Mouse (Mus musculus): Measurements from ENCODE around the gene Oprd1. TPM values are rescaled to one million over a fixed set of nuclear protein-coding genes. Genes with fewer than 3 reads are reported as not detected.

Oprd1 gene
- 0.65 and 0.91 TPM in 2 replicates for polyA plus RNA-seq (2012; rRNA removed)
- polyA plus RNA-seq (2014; fragmentation: Nextera tagmentation; extraction: Ambion mirVana), result 0.18 and 0.23 TPM in 2 replicates

- Histone ChIP-seq H3K27ac (replicated peaks; ENCODE audit: low read depth, low read length) (no peak within 1 kb of the TSS), H3K4me1 (ENCODE audit: control insufficient read depth, insufficient read depth, low read length) (no peaks in the 10 kb centered on the region), H3K4me2 (replicated peaks; ENCODE audit: low read depth, low read length, severe bottlenecking) (peak within 1 kb of the TSS; percentile 91), H3K27me3 (ENCODE audit: control insufficient read depth, insufficient read depth, low read length) (peaks cover 38% of the 10 kb centered on the region), H3K4me3 (replicated peaks; ENCODE audit: low read length) (peak within 1 kb of the TSS; percentile 50), H3K9ac (ENCODE audit: low read depth, low read length, severe bottlenecking) (peak within 1 kb of the TSS; percentile 48), H3K36me3 (ENCODE audit: control insufficient read depth, insufficient read depth, low read length) (no peaks in the 10 kb centered on the region), H3K9me3 (ENCODE audit: control insufficient read depth, low read length) (no peaks in the 10 kb centered on the region)
- no peak for TF ChIP-seq POLR2A (IDR thresholded peaks at IDR 0.05; ENCODE audit: borderline replicate concordance, extremely low read depth, insufficient read depth, insufficient read length)
- 1% methylated on average over 61 of the region's 89 CpGs for whole genome bisulfite sequencing
- ATAC-seq (ENCODE audit: low FRiP score, low read depth) (no peak), DNase-seq (ENCODE audit: low spot score) (no peak)
Observed at GRCm38 (mm10) chr4:132144080-132144841, at the start of gene Oprd1. Gene Oprd1 (minus strand): TSS chr4:132144486.

DNA sequence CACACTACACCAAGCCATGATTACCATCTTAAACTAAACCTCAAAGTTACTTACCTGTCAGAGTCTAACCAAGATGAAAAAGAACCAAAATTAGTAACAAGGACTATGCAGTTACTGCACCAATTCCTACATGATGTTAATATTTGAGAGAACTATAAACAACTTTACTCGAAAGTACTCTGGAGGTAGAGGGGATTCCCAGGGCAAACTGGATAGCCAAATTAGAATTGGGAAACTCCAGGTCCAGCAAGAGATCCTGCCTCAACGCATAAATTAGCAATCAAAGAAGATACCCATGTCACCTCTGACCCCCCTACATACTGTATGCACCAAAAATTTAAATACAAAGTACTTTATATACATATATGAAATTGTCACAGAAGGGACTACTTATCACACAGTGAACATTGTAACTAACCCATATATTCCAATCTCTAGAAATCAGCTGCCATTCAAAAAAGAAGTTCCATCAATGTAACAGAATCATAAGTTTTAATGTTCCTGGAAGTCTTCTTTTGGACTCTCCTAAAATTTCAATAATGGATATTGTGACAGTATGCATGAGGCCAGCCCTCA, 43.6 kb upstream of the Oprd1 start:
- Histone ChIP-seq H3K4me3 (replicated peaks; ENCODE audit: low read length) (no peak overlapping the region), H3K27me3 (ENCODE audit: control insufficient read depth, insufficient read depth, low read length) (no peaks in the 10 kb centered on the region), H3K27ac (replicated peaks; ENCODE audit: low read depth, low read length) (no peak overlapping the region), H3K9ac (ENCODE audit: low read depth, low read length, severe bottlenecking) (no peak overlapping the region), H3K36me3 (ENCODE audit: control insufficient read depth, insufficient read depth, low read length) (peaks cover 59% of the 10 kb centered on the region), H3K4me1 (ENCODE audit: control insufficient read depth, insufficient read depth, low read length) (no peaks in the 10 kb centered on the region), H3K9me3 (ENCODE audit: control insufficient read depth, low read length) (no peaks in the 10 kb centered on the region), H3K4me2 (replicated peaks; ENCODE audit: low read depth, low read length, severe bottlenecking) (no peak overlapping the region)
- TF ChIP-seq POLR2A (IDR thresholded peaks at IDR 0.05; ENCODE audit: borderline replicate concordance, extremely low read depth, insufficient read depth, insufficient read length), result no peak
- 94% methylated on average over 2 of the region's 2 CpGs for WGBS
- DNase-seq (ENCODE audit: low spot score), result no peak
- no peak for ATAC-seq (ENCODE audit: low FRiP score, low read depth)

- DNase-seq (ENCODE audit: low spot score) (no peak), ATAC-seq (ENCODE audit: low FRiP score, low read depth) (no peak)
- no peak overlapping the region for H3K4me3 ChIP-seq (replicated peaks; ENCODE audit: low read length)
- no peaks in the 10 kb centered on the region for H3K9me3 ChIP-seq (ENCODE audit: control insufficient read depth, low read length)
- H3K4me2 ChIP-seq (replicated peaks; ENCODE audit: low read depth, low read length, severe bottlenecking), result no peak overlapping the region
- H3K36me3 ChIP-seq (ENCODE audit: control insufficient read depth, insufficient read depth, low read length), result peaks cover 53% of the 10 kb centered on the region
- 91% methylated on average over 3 of the region's 3 CpGs for WGBS
- no peaks in the 10 kb centered on the region for H3K4me1 ChIP-seq (ENCODE audit: control insufficient read depth, insufficient read depth, low read length)
- H3K27ac ChIP-seq (replicated peaks; ENCODE audit: low read depth, low read length), result no peak overlapping the region
- TF ChIP-seq POLR2A (IDR thresholded peaks at IDR 0.05; ENCODE audit: borderline replicate concordance, extremely low read depth, insufficient read depth, insufficient read length), result no peak
- H3K27me3 ChIP-seq (ENCODE audit: control insufficient read depth, insufficient read depth, low read length), result no peaks in the 10 kb centered on the region
- no peak overlapping the region for H3K9ac ChIP-seq (ENCODE audit: low read depth, low read length, severe bottlenecking)
Observed at GRCm38 (mm10) chr4:132183162-132183561, 38.9 kb upstream of the Oprd1 start.

DNA sequence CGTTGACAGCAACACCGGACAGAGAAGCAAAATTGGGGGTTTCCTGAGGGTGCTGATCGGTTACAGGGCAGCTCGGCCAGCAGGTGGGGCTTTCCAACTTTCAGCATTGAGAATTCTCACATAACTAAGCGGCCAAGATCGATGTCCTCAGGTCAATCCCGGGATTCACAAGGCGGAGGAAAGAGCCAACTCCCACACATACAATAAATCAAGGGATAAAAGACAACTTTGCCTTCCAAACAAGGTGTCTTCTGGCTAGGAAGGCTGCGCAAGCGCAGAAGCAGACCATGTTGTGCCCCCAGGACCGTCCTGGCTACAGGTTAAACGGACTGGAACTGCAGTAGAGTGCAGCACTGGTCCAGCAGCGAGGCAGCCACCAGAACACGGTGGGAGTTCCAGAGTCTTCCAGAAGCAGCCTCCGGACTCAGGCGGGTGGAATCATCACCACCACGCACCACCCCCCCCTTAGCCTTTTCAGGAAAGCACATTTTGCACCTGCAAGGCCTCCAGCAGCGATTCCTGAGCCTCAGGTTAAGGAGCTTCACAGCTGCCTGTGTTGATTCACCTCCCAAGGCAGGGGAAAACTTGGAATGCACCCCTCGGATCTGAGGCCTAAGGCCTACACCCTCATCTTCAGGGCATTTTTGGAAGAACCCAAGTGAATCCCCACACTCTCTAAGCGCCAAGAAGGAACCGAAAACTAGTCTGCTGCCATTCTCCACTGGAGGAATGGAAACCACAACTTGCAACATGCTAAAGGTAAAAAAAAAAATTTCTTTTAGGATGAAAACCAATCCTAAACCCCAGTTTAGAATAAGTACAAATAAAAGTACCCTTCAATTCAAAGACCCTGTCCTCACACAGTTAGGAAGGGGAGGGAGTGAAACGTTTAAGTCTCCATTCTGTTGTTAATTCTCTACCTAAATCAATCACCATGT, 37.7 kb upstream of the Oprd1 start:
- Histone ChIP-seq H3K4me2 (replicated peaks; ENCODE audit: low read depth, low read length, severe bottlenecking) (no peak overlapping the region), H3K36me3 (ENCODE audit: control insufficient read depth, insufficient read depth, low read length) (peaks cover 48% of the 10 kb centered on the region), H3K4me3 (replicated peaks; ENCODE audit: low read length) (no peak overlapping the region), H3K4me1 (ENCODE audit: control insufficient read depth, insufficient read depth, low read length) (no peaks in the 10 kb centered on the region), H3K9ac (ENCODE audit: low read depth, low read length, severe bottlenecking) (no peak overlapping the region), H3K27ac (replicated peaks; ENCODE audit: low read depth, low read length) (no peak overlapping the region), H3K27me3 (ENCODE audit: control insufficient read depth, insufficient read depth, low read length) (no peaks in the 10 kb centered on the region), H3K9me3 (ENCODE audit: control insufficient read depth, low read length) (no peaks in the 10 kb centered on the region)
- DNase-seq (ENCODE audit: low spot score) (no peak), ATAC-seq (ENCODE audit: low FRiP score, low read depth) (no peak)
- WGBS, result 68% methylated on average over 22 of the region's 22 CpGs
- TF ChIP-seq POLR2A (IDR thresholded peaks at IDR 0.05; ENCODE audit: borderline replicate concordance, extremely low read depth, insufficient read depth, insufficient read length), result no peak

DNA sequence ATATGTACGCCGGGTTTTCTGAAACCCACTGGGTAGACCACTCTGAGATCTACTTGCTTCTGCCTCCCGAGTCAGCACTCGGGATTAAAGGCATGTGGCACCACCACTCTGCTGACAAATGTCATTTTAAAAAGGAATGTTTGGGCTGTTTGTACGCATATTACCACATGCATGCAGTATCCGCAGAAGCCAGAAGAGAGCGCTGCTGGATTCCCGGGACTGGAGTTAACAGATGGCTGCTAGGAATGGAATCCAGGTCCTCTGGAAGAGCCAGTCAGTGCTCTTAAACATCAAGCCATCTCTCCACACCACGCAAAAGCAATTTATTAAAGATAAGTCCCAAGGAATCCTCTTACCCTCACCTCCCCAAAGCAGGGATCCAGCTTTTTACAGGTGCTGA, 36.4 kb upstream of the Oprd1 start:
- DNase-seq (ENCODE audit: low spot score), result peak; percentile 26
- Histone ChIP-seq H3K4me1 (ENCODE audit: control insufficient read depth, insufficient read depth, low read length) (no peaks in the 10 kb centered on the region), H3K36me3 (ENCODE audit: control insufficient read depth, insufficient read depth, low read length) (peaks cover 44% of the 10 kb centered on the region), H3K27ac (replicated peaks; ENCODE audit: low read depth, low read length) (no peak overlapping the region), H3K9ac (ENCODE audit: low read depth, low read length, severe bottlenecking) (no peak overlapping the region), H3K9me3 (ENCODE audit: control insufficient read depth, low read length) (no peaks in the 10 kb centered on the region), H3K27me3 (ENCODE audit: control insufficient read depth, insufficient read depth, low read length) (no peaks in the 10 kb centered on the region), H3K4me2 (replicated peaks; ENCODE audit: low read depth, low read length, severe bottlenecking) (no peak overlapping the region), H3K4me3 (replicated peaks; ENCODE audit: low read length) (no peak overlapping the region)
- TF ChIP-seq POLR2A (IDR thresholded peaks at IDR 0.05; ENCODE audit: borderline replicate concordance, extremely low read depth, insufficient read depth, insufficient read length), result no peak
- no peak for ATAC-seq (ENCODE audit: low FRiP score, low read depth)
- WGBS, result 74% methylated on average over 9 of the region's 9 CpGs

All from limb, embryonic 14.5 days (tissue).